Mouse (Mus musculus): ENCODE measurements around the gene Tas1r3.

Gene Tas1r3

GRCm38 (mm10) chr4:155846871-155847578, 16.1 kb downstream of the Tas1r3 start, which contains the start of gene Dvl1:
Gene Dvl1, plus strand, starts transcription at chr4:155847402.
- peak; percentile 84 for DNase-seq (ENCODE audit: extremely low read depth, insufficient read length, low spot score)

GRCm38 (mm10) chr4:155843231-155843630, 19.9 kb downstream of the Tas1r3 start:
- no peak for DNase-seq (ENCODE audit: extremely low read depth, insufficient read length, low spot score)

GRCm38 (mm10) chr4:155841651-155842270, 21.4 kb downstream of the Tas1r3 start:
- DNase-seq (ENCODE audit: extremely low read depth, insufficient read length, low spot score): no peak

- DNase-seq (ENCODE audit: extremely low read depth, insufficient read length, low spot score): no peak
Observed at GRCm38 (mm10) chr4:155841003-155841454, 22.1 kb downstream of the Tas1r3 start.

GRCm38 (mm10) chr4:155840076-155841002, 22.8 kb downstream of the Tas1r3 start:
- DNase-seq (ENCODE audit: extremely low read depth, insufficient read length, low spot score): no peak

- DNase-seq (ENCODE audit: extremely low read depth, insufficient read length, low spot score): peak; percentile 93
Observed at GRCm38 (mm10) chr4:155839483-155839910, 23.7 kb downstream of the Tas1r3 start, which contains the start of gene Mxra8. Gene Mxra8, plus strand, starts transcription at chr4:155839680.

GRCm38 (mm10) chr4:155838187-155839153, 24.7 kb downstream of the Tas1r3 start:
- DNase-seq (ENCODE audit: extremely low read depth, insufficient read length, low spot score): peak; percentile 64

GRCm38 (mm10) chr4:155837404-155838010, 25.7 kb downstream of the Tas1r3 start:
- peak; percentile 71 for DNase-seq (ENCODE audit: extremely low read depth, insufficient read length, low spot score)

GRCm38 (mm10) chr4:155833836-155834235, 29.3 kb downstream of the Tas1r3 start:
- DNase-seq (ENCODE audit: extremely low read depth, insufficient read length, low spot score): peak; percentile 57

GRCm38 (mm10) chr4:155833234-155833633, 29.9 kb downstream of the Tas1r3 start:
- DNase-seq (ENCODE audit: extremely low read depth, insufficient read length, low spot score): no peak

- no peak for DNase-seq (ENCODE audit: extremely low read depth, insufficient read length, low spot score)
Observed at GRCm38 (mm10) chr4:155832321-155832720, 30.8 kb downstream of the Tas1r3 start.

GRCm38 (mm10) chr4:155831831-155832230, 31.3 kb downstream of the Tas1r3 start:
- DNase-seq (ENCODE audit: extremely low read depth, insufficient read length, low spot score): no peak

- peak; percentile 90 for DNase-seq (ENCODE audit: extremely low read depth, insufficient read length, low spot score)
Observed at GRCm38 (mm10) chr4:155831205-155831766, 31.9 kb downstream of the Tas1r3 start, which contains the start of gene Aurkaip1. Gene Aurkaip1, plus strand, starts transcription at chr4:155831272.

- DNase-seq (ENCODE audit: extremely low read depth, insufficient read length, low spot score): no peak
Observed at GRCm38 (mm10) chr4:155830596-155830995, 32.6 kb downstream of the Tas1r3 start.

- DNase-seq (ENCODE audit: extremely low read depth, insufficient read length, low spot score): no peak
Observed at GRCm38 (mm10) chr4:155829866-155830265, 33.3 kb downstream of the Tas1r3 start.

GRCm38 (mm10) chr4:155823443-155823842, 39.7 kb downstream of the Tas1r3 start:
- DNase-seq (ENCODE audit: extremely low read depth, insufficient read length, low spot score): no peak

GRCm38 (mm10) chr4:155821025-155821424, 42.1 kb downstream of the Tas1r3 start:
- DNase-seq (ENCODE audit: extremely low read depth, insufficient read length, low spot score): no peak

GRCm38 (mm10) chr4:155817533-155817932, 45.6 kb downstream of the Tas1r3 start:
- DNase-seq (ENCODE audit: extremely low read depth, insufficient read length, low spot score): no peak

- peak; percentile 36 for DNase-seq (ENCODE audit: extremely low read depth, insufficient read length, low spot score)
Observed at GRCm38 (mm10) chr4:155812665-155813181, 50.4 kb downstream of the Tas1r3 start.
